Mouse (Mus musculus) lung, postnatal 0 days (tissue): ENCODE data around the gene Gpr183.

Source experiments
- CTCF ChIP-seq: IDR thresholded peaks from 2 replicates; pipeline ENCODE4 v1.5.1; 2016; ENCODE audit warnings: antibody characterized with exemption, mild to moderate bottlenecking
- EP300 ChIP-seq: IDR thresholded peaks from 2 replicates; pipeline ENCODE4 v1.6.1; 2016; ENCODE audit warnings: antibody characterized with exemption, mild to moderate bottlenecking, control low read depth

DNA sequence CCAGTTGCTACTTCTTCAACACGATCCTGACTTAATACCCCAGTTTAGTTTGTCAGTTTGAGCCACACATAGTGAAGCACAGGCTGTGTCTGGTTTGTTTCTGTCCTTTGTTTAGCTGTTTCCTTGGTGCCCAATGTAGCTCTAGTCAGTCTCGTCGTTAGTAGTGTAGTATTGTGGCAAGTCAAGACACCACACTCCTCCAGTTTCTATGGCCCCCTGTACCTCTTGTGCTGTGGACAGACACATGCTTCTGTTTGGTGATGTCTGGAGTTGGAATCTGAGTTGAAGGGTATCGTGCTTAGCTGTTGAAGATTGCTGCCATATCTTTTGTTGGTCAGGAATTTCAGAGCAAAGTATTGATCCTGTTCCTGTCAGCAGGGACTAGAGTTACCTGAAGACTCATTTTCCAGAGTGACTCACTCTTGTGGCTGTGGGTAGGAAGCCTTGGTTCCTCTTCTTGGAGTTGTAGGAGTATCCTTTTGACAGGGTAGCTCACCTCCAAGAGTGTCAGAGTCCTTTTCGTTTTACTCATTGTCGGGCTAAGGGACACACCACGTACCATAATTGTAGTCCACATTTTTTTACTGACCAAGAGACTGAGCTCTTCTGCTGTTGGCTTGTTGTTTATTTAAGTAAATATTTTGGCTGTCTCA is 34.1 kb downstream of the Gpr183 start:
- TF ChIP-seq CTCF, result no peak
- no peak for TF ChIP-seq EP300
